In genomic region chr7:139156341-139157058, GRCm38 (mm10) we compare ENCODE assay signal across 11 mouse cellular contexts. TPM values are rescaled to one million over a fixed set of nuclear protein-coding genes. Genes with fewer than 3 reads are reported as not detected.
A peak's percentile ranks its signal among the peaks of the same experiment; 100 is the strongest.
DNase-seq lines count a peak whose midpoint lies in the region; ATAC-seq and TF ChIP-seq lines count a peak whose summit lies in the region.
"Had no signal": no experiment of that assay in that cellular context is flagged by ENCODE, and none has a peak within 500 bp of the region (broad histone marks: within the 10 kb centered on the region; RNA-seq: fewer than 3 reads in every experiment).

No protein-coding gene starts in this region.

- H3K4me2 ChIP-seq in kidney, embryonic 15.5 days = no peak overlapping the region
- H3K4me2 ChIP-seq: forebrain, embryonic 12.5 days had no signal

- no peak overlapping the region for H3K4me3 ChIP-seq in layer of hippocampus, adult 2 months
- H3K4me3 ChIP-seq in kidney, embryonic 15.5 days (replicated peaks) = no peak overlapping the region
- H3K4me3 ChIP-seq: forebrain, embryonic 12.5 days had no signal

- no peaks in the 10 kb centered on the region for H3K9me3 ChIP-seq in kidney, embryonic 15.5 days (replicated peaks)
- H3K9me3 ChIP-seq: forebrain, embryonic 12.5 days had no signal

- peak overlapping the region; percentile 67; the same call in 1 of the 2 replicates for H3K27ac ChIP-seq in layer of hippocampus, adult 2 months
- H3K27ac ChIP-seq in kidney, embryonic 15.5 days = no peak overlapping the region
- H3K27ac ChIP-seq: forebrain, embryonic 12.5 days had no signal

- peak; percentile 76; the same call in 1 of the 2 replicates for ATAC-seq in kidney, embryonic 15.5 days (replicated peaks; ENCODE audit: low FRiP score)
- ATAC-seq in megakaryocyte-erythroid progenitor cell, adult 5-6 weeks (replicated peaks; ENCODE audit: low FRiP score, low TSS enrichment, poor library complexity, severe bottlenecking) = peak; percentile 72

- TF ChIP-seq CTCF in layer of hippocampus, adult 2 months (conservative IDR thresholded peaks at IDR 0.05) = no peak

- no peak overlapping the region for H3K9ac ChIP-seq in kidney, embryonic 15.5 days
- H3K9ac ChIP-seq: forebrain, embryonic 12.5 days had no signal

- no peak for DNase-seq in layer of hippocampus, adult 2 months (ENCODE audit: low spot score in 2 of 2)
- DNase-seq in layer of hippocampus, adult 9-10 months (ENCODE audit: low spot score) = no peak
- peak; percentile 40 for DNase-seq in NIH3T3 (ENCODE audit: low read depth)
- DNase-seq in cerebellum, postnatal 36 days = no peak
- no peak for DNase-seq in layer of hippocampus, postnatal 10 days (ENCODE audit: low spot score in 2 of 2)
- no peak for DNase-seq in thymus, postnatal 0 days (ENCODE audit: low spot score)
- DNase-seq: right cerebral cortex, postnatal 4 days had no signal

- WGBS in kidney, embryonic 15.5 days = 45% methylated on average over 10 of the region's 10 CpGs

- H3K4me1 ChIP-seq in kidney, embryonic 15.5 days = peaks cover 16% of the 10 kb centered on the region

- no peaks in the 10 kb centered on the region for H3K36me3 ChIP-seq in kidney, embryonic 15.5 days
- H3K36me3 ChIP-seq: forebrain, embryonic 12.5 days; G1E had no signal

- H3K27me3 ChIP-seq in kidney, embryonic 15.5 days = no peaks in the 10 kb centered on the region

RNA-seq across cellular contexts. Expression of gene Lrrc27, which starts 56.3 kb away (rescaled TPM):
- 1 to 10 TPM; 6.8 to 6.9 TPM for total RNA-seq in layer of hippocampus, adult 2 months (2021)
- polyA plus RNA-seq in kidney, embryonic 15.5 days (2015; fragmentation: Nextera tagmentation; extraction: Ambion mirVana) = 2.9 and 3.0 TPM in 2 replicates
- 2.4 TPM in 1 of 2 replicates, not detected in the other for total RNA-seq in megakaryocyte-erythroid progenitor cell, adult 5-6 weeks (2014; fragmentation: Nextera tagmentation)
- total RNA-seq in megakaryocyte-erythroid progenitor cell, adult 5-6 weeks (2017) = 0.56 and 1.4 TPM in 2 replicates
- 1 to 10 TPM; 4.3 TPM for total RNA-seq in layer of hippocampus, postnatal 10 days (2021)
- polyA plus RNA-seq in thymus, postnatal 0 days (2015; fragmentation: Nextera tagmentation; extraction: Ambion mirVana) = 1.9 and 2.4 TPM in 2 replicates
- polyA plus RNA-seq: G1E had no signal

RNA-seq across cellular contexts. Expression of gene Stk32c, which starts 56.6 kb away (rescaled TPM):
- 100 to 1,000 TPM; 102 to 105 TPM for total RNA-seq in layer of hippocampus, adult 2 months (2021)
- polyA plus RNA-seq in kidney, embryonic 15.5 days (2015; fragmentation: Nextera tagmentation; extraction: Ambion mirVana) = 0.14 and 0.16 TPM in 2 replicates
- not detected in 2 replicates for total RNA-seq in megakaryocyte-erythroid progenitor cell, adult 5-6 weeks (2014; fragmentation: Nextera tagmentation)
- 0.88 TPM in 1 of 2 replicates, not detected in the other for total RNA-seq in megakaryocyte-erythroid progenitor cell, adult 5-6 weeks (2017)
- 10 to 100 TPM; 57.8 to 65.0 TPM for total RNA-seq in layer of hippocampus, postnatal 10 days (2021)
- not detected in 2 replicates for polyA plus RNA-seq in thymus, postnatal 0 days (2015; fragmentation: Nextera tagmentation; extraction: Ambion mirVana)
- total RNA-seq: G1E had no signal
- polyA plus RNA-seq: G1E had no signal

Comparison
In these comparisons a context has a peak if more than half of its experiments do, and no peak if none do; other contexts are left out.
1. RNA of gene Stk32c, which starts 56.6 kb away (total RNA-seq): 102 to 105 TPM in layer of hippocampus, adult 2 months and 57.8 to 65.0 TPM in layer of hippocampus, postnatal 10 days; 0.88 TPM in megakaryocyte-erythroid progenitor cell, adult 5-6 weeks; every median in the first group is over 10 times any median in the second.